Mouse (Mus musculus) CD4-positive helper T cell, adult 2 months (primary cell): ENCODE measurements around the gene Ssxb8.
"Not testable (repeated sequence)": the region's sequence is repeated elsewhere in the genome, so short reads cannot be mapped to it uniquely, and the experiment has no call there.

Source experiments
- DNase-seq: peaks from one replicate; pipeline ENCODE4 v3.0.0-alpha.2; 2012; ENCODE audit warnings: low read depth, missing footprints, low spot score

Gene Ssxb8

DNA sequence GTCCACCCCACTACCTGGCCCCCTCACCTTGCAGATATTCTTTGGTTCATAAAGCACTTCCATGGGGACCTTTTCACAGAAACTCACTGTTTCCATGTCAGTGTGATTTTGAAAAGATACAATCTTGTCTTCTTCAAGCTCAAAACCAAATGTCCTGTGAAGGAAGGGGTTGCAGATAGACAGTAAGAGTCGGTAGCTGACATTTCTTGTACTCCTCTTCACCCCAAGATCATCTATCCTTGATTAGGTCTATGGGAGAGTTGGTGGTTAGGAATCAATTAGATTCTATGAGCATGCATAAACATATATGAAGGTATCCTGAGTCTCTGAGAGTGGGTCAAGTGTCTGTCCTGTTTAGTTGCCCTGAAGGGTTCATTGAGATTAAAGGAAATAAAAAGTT lies at the start of gene Ssxb8:
Ssxb8 (minus strand) TSS at position 101 of the 400 bp plus-strand sequence.
- DNase-seq, result not testable (repeated sequence)

DNA sequence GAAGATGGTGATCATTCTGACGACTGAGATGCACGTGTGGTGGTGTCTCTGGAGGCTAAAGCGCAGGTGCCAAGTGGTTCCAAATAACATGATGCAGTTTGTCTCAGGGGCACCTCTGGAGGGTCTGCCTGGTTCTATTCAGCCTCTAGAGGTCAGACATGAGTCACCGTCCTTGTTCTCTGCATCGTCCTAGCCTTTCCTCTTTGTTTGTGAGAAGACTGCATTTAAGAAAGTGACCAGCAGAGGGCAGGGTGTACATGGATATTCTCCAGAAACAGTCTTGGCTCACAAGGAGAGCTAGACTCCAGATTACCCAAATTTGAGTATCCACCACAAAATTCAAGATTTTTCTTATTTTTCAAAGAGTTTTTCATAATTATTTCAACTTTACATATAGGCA lies 42.3 kb upstream of the Ssxb8 start:
- no peak for DNase-seq

DNA sequence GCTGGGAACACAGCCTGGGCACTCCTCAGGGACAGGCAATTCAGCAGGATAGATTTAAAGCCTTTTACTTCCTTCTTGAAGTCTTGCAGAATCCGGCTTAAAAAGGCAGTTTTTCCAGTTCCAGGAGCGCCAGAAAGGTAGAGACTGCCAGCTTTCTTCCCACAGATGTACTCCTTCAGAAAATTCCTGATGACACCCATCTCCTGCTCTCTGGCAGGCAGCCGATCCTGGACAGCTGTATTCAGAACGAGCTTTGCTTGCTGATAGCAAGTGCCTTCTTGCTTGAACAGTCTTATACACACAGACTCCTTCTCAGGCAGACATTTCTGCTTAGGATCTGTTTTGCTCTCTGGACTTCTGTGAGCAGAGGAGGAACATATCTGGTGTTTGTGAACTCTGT lies 27.6 kb downstream of the Ssxb8 start:
- no peak for DNase-seq
